Mouse (Mus musculus): ENCODE measurements around the gene Slc25a19.
A peak's percentile ranks its signal among the peaks of the same experiment; 100 is the strongest.

Gene Slc25a19

GRCm38 (mm10) chr11:115618732-115619516 lies 9.2 kb downstream of the Slc25a19 start:
- no peak for DNase-seq (ENCODE audit: low read depth)

GRCm38 (mm10) chr11:115618001-115618400 lies 10.1 kb downstream of the Slc25a19 start:
- no peak for DNase-seq (ENCODE audit: low read depth)

- DNase-seq (ENCODE audit: low read depth) = no peak
These were observed 11.2 kb downstream of the Slc25a19 start for GRCm38 (mm10) chr11:115616893-115617292.

GRCm38 (mm10) chr11:115616371-115616770 lies 11.7 kb downstream of the Slc25a19 start:
- DNase-seq (ENCODE audit: low read depth) = no peak

- DNase-seq (ENCODE audit: low read depth) = no peak
These were observed 12.2 kb downstream of the Slc25a19 start for GRCm38 (mm10) chr11:115615875-115616274.

GRCm38 (mm10) chr11:115615108-115615825 lies 12.8 kb downstream of the Slc25a19 start:
- no peak for DNase-seq (ENCODE audit: low read depth)

GRCm38 (mm10) chr11:115614346-115615107 lies 13.6 kb downstream of the Slc25a19 start:
- DNase-seq (ENCODE audit: low read depth) = no peak

GRCm38 (mm10) chr11:115613138-115613945 lies 14.8 kb downstream of the Slc25a19 start:
- DNase-seq (ENCODE audit: low read depth) = peak; percentile 73

GRCm38 (mm10) chr11:115612410-115613137 lies 15.5 kb downstream of the Slc25a19 start, which contains the start of gene Mif4gd:
TSS of gene Mif4gd (minus strand) at chr11:115612969.
- peak; percentile 92 for DNase-seq (ENCODE audit: low read depth)

- peak; percentile 71 for DNase-seq (ENCODE audit: low read depth)
These were observed 16.1 kb downstream of the Slc25a19 start for GRCm38 (mm10) chr11:115612059-115612409.

GRCm38 (mm10) chr11:115611173-115611572 lies 16.9 kb downstream of the Slc25a19 start:
- no peak for DNase-seq (ENCODE audit: low read depth)

- no peak for DNase-seq (ENCODE audit: low read depth)
These were observed 18.5 kb downstream of the Slc25a19 start for GRCm38 (mm10) chr11:115609576-115609975.

GRCm38 (mm10) chr11:115608421-115609399 lies 19.4 kb downstream of the Slc25a19 start:
- no peak for DNase-seq (ENCODE audit: low read depth)

- DNase-seq (ENCODE audit: low read depth) = no peak
These were observed 21.4 kb downstream of the Slc25a19 start for GRCm38 (mm10) chr11:115606733-115607132.

GRCm38 (mm10) chr11:115604304-115604696 lies 23.8 kb downstream of the Slc25a19 start:
- DNase-seq (ENCODE audit: low read depth) = peak; percentile 45

GRCm38 (mm10) chr11:115603476-115604303 lies 24.4 kb downstream of the Slc25a19 start, which contains the start of the genes Mrps7 and Gga3:
TSS of gene Mrps7 (plus strand) at chr11:115603925.
TSS of gene Gga3 (minus strand) at chr11:115604051.
- DNase-seq (ENCODE audit: low read depth) = peak; percentile 89

- peak; percentile 41 for DNase-seq (ENCODE audit: low read depth)
These were observed 25.0 kb downstream of the Slc25a19 start for GRCm38 (mm10) chr11:115603128-115603475.

GRCm38 (mm10) chr11:115601174-115601573 lies 26.9 kb downstream of the Slc25a19 start:
- DNase-seq (ENCODE audit: low read depth) = peak; percentile 52

- no peak for DNase-seq (ENCODE audit: low read depth)
These were observed 27.4 kb downstream of the Slc25a19 start for GRCm38 (mm10) chr11:115600743-115601142.

Measured in 416B (cell line).